Mouse (Mus musculus) adrenal gland, postnatal 10 days (tissue): ENCODE results near the gene Pde4d. TPM values are rescaled to one million over a fixed set of nuclear protein-coding genes. Genes with fewer than 3 reads are reported as not detected.
A peak's percentile ranks its signal among the peaks of the same experiment; 100 is the strongest.

Experiments used
- DNase-seq: peaks from one replicate; pipeline ENCODE4 v3.0.0; 2021; ENCODE audit warnings: mixed read lengths
- total RNA-seq, 2 experiments: library from RNA; stranded (reverse); gene quantifications; 2 replicates each; pipeline ENCODE4 v1.2.3; 2021

Pde4d gene
- total RNA-seq, 2 experiments from 2014 or later: 70.3 to 101 TPM

- no peak for DNase-seq
Observed at GRCm38 (mm10) chr13:109518194-109518593, 1068.4 kb downstream of the Pde4d start.

DNA sequence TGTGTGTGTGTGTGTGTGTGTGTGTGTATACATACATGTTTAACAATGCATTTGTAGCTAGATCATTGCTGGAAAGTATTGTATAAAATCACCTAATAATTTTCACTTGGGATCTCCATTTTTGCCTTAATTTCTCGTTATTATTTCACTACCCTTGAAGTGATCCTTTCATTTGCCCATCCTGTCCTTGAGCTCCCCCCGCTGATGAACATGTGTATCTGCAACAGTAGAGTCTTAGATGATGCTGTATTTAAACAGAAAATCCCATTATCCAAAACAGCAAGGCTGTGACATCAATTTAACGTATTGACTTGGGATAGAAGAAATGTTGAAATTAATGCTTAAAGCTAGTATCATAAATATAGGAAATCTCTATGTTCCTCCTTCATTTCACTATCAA, 1069.7 kb downstream of the Pde4d start:
- DNase-seq: peak; percentile 21

GRCm38 (mm10) chr13:109519966-109520646, 1070.4 kb downstream of the Pde4d start:
- DNase-seq: no peak

- DNase-seq: no peak
Observed at GRCm38 (mm10) chr13:109533838-109534523, 1084.2 kb downstream of the Pde4d start.

GRCm38 (mm10) chr13:109534709-109535284, 1085.0 kb downstream of the Pde4d start:
- no peak for DNase-seq

DNA sequence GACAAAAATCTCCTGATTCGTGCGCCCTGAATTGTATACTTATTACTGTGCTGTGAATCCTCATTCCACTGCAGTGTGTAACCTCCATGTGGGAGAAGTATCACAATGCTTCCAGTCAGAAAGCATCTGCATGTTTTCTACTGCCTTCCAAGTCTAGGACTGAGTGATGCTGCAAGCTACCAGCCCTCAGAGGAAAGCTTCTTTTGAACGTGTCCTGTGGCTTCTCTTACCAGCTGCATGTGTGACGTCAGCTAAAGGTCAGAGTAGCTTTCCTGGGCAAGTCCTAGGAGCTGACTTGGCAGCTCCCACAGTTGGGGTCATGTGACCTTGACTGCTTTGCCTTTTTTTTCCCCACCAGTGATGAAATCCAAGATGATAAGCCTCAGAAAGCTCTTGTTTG, 1086.9 kb downstream of the Pde4d start:
- no peak for DNase-seq

GRCm38 (mm10) chr13:109539371-109539770, 1089.6 kb downstream of the Pde4d start:
- DNase-seq: no peak

DNA sequence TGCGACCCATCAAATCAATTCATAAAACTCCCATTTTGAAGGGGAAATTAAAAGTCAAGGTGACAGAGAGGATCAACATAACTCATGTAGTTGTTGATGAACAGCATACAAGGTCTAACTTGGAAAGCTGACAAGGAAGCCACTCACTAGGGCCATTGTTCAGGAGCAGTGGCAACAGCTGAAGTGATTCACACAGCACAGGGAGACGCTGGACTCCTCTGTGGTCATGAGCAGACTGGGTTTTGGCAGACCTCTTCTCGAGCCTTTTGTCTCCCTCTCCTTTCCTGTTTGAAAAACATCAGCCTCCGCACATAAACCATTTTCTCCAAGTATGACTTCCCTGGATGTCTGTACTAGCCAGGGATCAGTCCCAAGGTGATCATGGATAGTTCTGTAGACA, 1094.9 kb downstream of the Pde4d start:
- no peak for DNase-seq

GRCm38 (mm10) chr13:109546337-109546736, 1096.6 kb downstream of the Pde4d start:
- no peak for DNase-seq

- DNase-seq: no peak
Observed at GRCm38 (mm10) chr13:109547006-109547587, 1097.3 kb downstream of the Pde4d start.

GRCm38 (mm10) chr13:109547700-109548099, 1098.0 kb downstream of the Pde4d start:
- peak; percentile 85 for DNase-seq

- no peak for DNase-seq
Observed at GRCm38 (mm10) chr13:109548263-109548662, 1098.5 kb downstream of the Pde4d start.

- DNase-seq: no peak
Observed at GRCm38 (mm10) chr13:109548771-109549555, 1099.2 kb downstream of the Pde4d start.

DNA sequence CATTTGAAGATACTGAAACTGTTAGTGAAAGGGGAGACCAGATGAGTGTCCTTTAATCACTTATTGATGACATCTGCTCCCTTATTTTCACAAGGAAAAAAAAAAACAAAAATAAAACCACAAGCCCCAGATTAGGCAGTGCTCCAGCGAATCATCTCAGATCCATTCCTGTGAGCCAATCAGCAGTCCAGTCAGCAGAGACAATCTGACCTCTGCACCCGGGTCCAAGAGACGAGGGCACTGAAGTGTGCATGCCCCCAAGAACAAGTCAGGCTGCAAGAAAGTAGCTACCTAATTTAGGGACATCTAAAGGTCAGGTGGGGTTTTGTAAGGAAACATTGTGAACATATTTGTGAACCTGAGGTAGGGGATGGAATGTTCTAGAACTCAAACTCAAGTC, 1102.1 kb downstream of the Pde4d start:
- DNase-seq: no peak

DNA sequence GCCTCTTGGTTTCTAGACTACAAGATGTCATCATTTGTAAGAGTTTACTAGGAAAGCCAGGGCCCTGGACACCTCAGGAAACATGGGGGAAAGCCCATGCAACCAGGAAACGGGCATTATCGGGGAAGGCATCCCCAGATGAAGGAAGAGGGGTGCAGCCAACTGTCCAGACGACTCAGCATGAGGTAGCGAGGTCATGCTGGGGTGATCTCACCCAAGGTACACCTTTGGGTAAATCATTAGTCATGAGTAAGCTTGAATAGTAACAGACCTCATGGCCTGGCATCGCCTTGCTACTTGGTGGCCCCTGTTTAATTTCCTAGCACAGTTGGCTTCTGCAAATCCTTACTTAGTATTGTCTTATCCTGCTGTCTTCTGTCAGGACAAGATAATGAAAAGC, 1105.8 kb downstream of the Pde4d start:
- DNase-seq: no peak

GRCm38 (mm10) chr13:109556853-109557252, 1107.1 kb downstream of the Pde4d start:
- no peak for DNase-seq

GRCm38 (mm10) chr13:109558341-109559257, 1108.9 kb downstream of the Pde4d start:
- DNase-seq: peak; percentile 52

DNA sequence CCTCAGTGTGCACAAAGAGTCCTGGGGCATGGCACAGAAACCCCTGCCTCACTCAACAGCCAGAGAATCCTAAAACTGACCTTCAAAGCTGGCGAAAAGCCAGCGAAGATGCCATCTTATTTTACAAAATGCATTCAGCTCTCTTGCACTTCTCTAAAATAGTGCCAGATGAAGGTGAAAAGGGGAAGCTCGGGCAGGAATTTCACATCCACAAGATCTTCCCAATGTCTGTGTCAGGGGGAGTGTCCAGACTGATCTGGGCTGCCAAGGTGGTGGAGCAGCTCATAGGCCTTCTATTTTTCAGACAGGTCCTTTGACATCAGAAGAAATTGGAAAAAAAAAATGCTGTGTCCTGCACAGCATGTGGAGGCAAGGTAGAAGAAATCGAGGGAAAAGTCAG, 1110.5 kb downstream of the Pde4d start:
- no peak for DNase-seq

- DNase-seq: no peak
Observed at GRCm38 (mm10) chr13:109568638-109569468, 1119.1 kb downstream of the Pde4d start.

- no peak for DNase-seq
Observed at GRCm38 (mm10) chr13:109569491-109569890, 1119.7 kb downstream of the Pde4d start.
